Mouse (Mus musculus) neural tube, embryonic 11.5 days (tissue): ENCODE measurements around the gene Tcf7l1. TPM values are rescaled to one million over a fixed set of nuclear protein-coding genes. Genes with fewer than 3 reads are reported as not detected.

ENCODE experiments used
- ATAC-seq: fragments of 200-750 bp; cut with Nextera tagmentation; 2 replicates; pipeline ENCODE4 v1.8.0; 2017; ENCODE audit warnings: moderate number of reproducible peaks, mild to moderate bottlenecking, moderate TSS enrichment, moderate library complexity; ENCODE audit not compliant: insufficient read depth, low FRiP score, low TSS enrichment
- DNase-seq: peaks from one replicate; pipeline ENCODE4 v3.0.0-alpha.2; 2015; ENCODE audit warnings: low spot score
- H3K27ac ChIP-seq: fragments of 300-500 bp; sonication (generic); 2 replicates; pipeline ENCODE4 v1.5.1; 2014; ENCODE audit warnings: low read depth, mild to moderate bottlenecking, low read length
- H3K27me3 ChIP-seq: fragments of 300-500 bp; sonication (generic); 2 replicates; pipeline ENCODE4 v1.6.1; 2014; ENCODE audit warnings: mild to moderate bottlenecking, low read length, mixed read lengths; ENCODE audit not compliant: control insufficient read depth, insufficient read depth
- H3K36me3 ChIP-seq: fragments of 300-500 bp; sonication (generic); 2 replicates; pipeline ENCODE4 v1.6.1; 2014; ENCODE audit warnings: mild to moderate bottlenecking, low read length, moderate library complexity, mixed read lengths; ENCODE audit not compliant: control insufficient read depth, insufficient read depth
- H3K4me1 ChIP-seq: fragments of 300-500 bp; sonication (generic); 2 replicates; pipeline ENCODE4 v1.6.1; 2014; ENCODE audit warnings: low read length, mixed read lengths; ENCODE audit not compliant: control insufficient read depth, insufficient read depth
- H3K4me2 ChIP-seq: fragments of 300-500 bp; sonication (generic); 2 replicates; pipeline ENCODE4 v1.6.1; 2014; ENCODE audit warnings: low read depth, mild to moderate bottlenecking, moderate library complexity
- H3K4me3 ChIP-seq: fragments of 300-500 bp; sonication (generic); 2 replicates; pipeline ENCODE4 v1.5.1; 2014; ENCODE audit warnings: low read depth, low read length
- H3K9ac ChIP-seq: fragments of 300-500 bp; sonication (generic); 2 replicates; pipeline ENCODE4 v1.6.1; 2014; ENCODE audit warnings: mild to moderate bottlenecking, low read length
- H3K9me3 ChIP-seq: fragments of 300-500 bp; sonication (generic); 2 replicates; pipeline ENCODE4 v1.6.1; 2016; ENCODE audit warnings: low read length; ENCODE audit not compliant: control insufficient read depth
- WGBS: fragments of 180-500 bp; shearing (Covaris S2); extraction: QIAGEN DNeasy Blood & Tissue Kit; methylation state at CpG from one replicate; pipeline ENCODE4 v1.1.7; 2014; 5-methylcytosine and 5-hydroxymethylcytosine counted together
- polyA plus RNA-seq: library from polyadenylated mRNA; unstranded; fragments of >200 nt; fragmentation: Nextera tagmentation; extraction: Ambion mirVana; gene quantifications from 2 replicates; pipeline ENCODE4 v1.2.1, GENCODE M21; 2014

Gene Tcf7l1
- polyA plus RNA-seq, 1 experiment from 2014 or later, result 21.8 TPM

GRCm38 (mm10) chr6:72745781-72746180 is 43.3 kb downstream of the Tcf7l1 start:
- Histone ChIP-seq H3K27me3 (no peaks in the 10 kb centered on the region), H3K9me3 (no peaks in the 10 kb centered on the region), H3K4me2 (no peak overlapping the region), H3K27ac (no peak overlapping the region), H3K36me3 (no peaks in the 10 kb centered on the region), H3K4me3 (no peak overlapping the region), H3K9ac (no peak overlapping the region), H3K4me1 (peaks cover 13% of the 10 kb centered on the region)
- no peak for ATAC-seq
- 72% methylated on average over 12 of the region's 12 CpGs for WGBS
- no peak for DNase-seq

GRCm38 (mm10) chr6:72744144-72744800 is 44.8 kb downstream of the Tcf7l1 start:
- no peaks in the 10 kb centered on the region for H3K36me3 ChIP-seq
- no peak overlapping the region for H3K27ac ChIP-seq
- H3K9me3 ChIP-seq, result no peaks in the 10 kb centered on the region
- H3K4me3 ChIP-seq, result no peak overlapping the region
- peaks cover 11% of the 10 kb centered on the region for H3K4me1 ChIP-seq
- H3K27me3 ChIP-seq, result no peaks in the 10 kb centered on the region
- WGBS, result 80% methylated on average over 10 of the region's 10 CpGs
- ATAC-seq (no peak), DNase-seq (no peak)
- no peak overlapping the region for H3K9ac ChIP-seq
- no peak overlapping the region for H3K4me2 ChIP-seq

- H3K36me3 ChIP-seq, result no peaks in the 10 kb centered on the region
- H3K9ac ChIP-seq, result no peak overlapping the region
- DNase-seq (no peak), ATAC-seq (no peak)
- H3K27me3 ChIP-seq, result no peaks in the 10 kb centered on the region
- H3K4me2 ChIP-seq, result no peak overlapping the region
- H3K4me3 ChIP-seq, result no peak overlapping the region
- H3K4me1 ChIP-seq, result peaks cover 5% of the 10 kb centered on the region
- H3K27ac ChIP-seq, result no peak overlapping the region
- H3K9me3 ChIP-seq, result no peaks in the 10 kb centered on the region
- WGBS, result 76% methylated on average over 3 of the region's 3 CpGs
Measured at GRCm38 (mm10) chr6:72743624-72744041, 45.4 kb downstream of the Tcf7l1 start.

GRCm38 (mm10) chr6:72742331-72742730 is 46.7 kb downstream of the Tcf7l1 start:
- Histone ChIP-seq H3K27me3 (no peaks in the 10 kb centered on the region), H3K36me3 (no peaks in the 10 kb centered on the region), H3K9ac (no peak overlapping the region), H3K9me3 (no peaks in the 10 kb centered on the region), H3K27ac (no peak overlapping the region), H3K4me1 (no peaks in the 10 kb centered on the region), H3K4me3 (no peak overlapping the region), H3K4me2 (no peak overlapping the region)
- DNase-seq (no peak), ATAC-seq (no peak)
- WGBS, result 85% methylated on average over 7 of the region's 7 CpGs

DNA sequence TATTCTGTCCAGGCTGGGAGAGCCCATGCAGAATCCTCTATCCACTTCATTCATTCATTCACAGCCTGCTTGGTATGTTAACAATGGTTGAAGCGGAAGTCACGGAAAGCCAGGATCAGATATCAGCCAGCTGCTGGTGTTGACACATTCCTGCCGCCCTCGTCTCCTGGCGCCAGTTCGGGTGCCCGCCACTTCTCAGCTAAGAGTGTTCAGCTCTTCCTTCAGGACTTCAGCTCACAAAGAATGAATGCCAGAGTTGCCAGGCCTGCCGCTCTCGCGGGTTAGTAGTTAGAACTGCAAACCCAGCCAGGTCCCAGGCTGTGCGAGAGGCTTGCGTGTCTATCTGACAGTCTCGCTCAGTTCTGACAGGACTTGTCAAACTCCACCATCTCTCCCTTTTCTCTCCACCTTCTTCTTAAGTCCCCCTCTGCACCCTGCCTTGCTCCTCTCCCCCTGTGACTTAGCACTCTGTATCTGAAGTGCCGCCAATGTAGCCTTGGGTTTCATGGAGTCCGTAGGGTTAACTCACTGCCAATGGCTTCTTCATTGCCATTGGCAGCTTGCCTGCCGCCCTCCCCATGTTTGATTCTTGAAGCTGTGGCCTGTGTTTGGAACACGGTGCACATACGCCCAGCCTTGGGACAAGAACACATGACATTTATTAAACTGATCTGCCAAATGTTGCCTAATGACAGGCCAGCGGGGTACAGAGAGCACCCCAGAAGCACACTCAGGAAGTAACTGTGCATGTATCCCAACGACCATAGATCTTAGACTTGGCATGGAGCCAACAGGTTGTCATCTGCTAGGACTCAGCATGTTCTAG is 48.2 kb downstream of the Tcf7l1 start:
- Histone ChIP-seq H3K27ac (no peak overlapping the region), H3K4me3 (no peak overlapping the region), H3K27me3 (no peaks in the 10 kb centered on the region), H3K9me3 (no peaks in the 10 kb centered on the region), H3K4me1 (no peaks in the 10 kb centered on the region), H3K9ac (no peak overlapping the region), H3K4me2 (no peak overlapping the region), H3K36me3 (no peaks in the 10 kb centered on the region)
- WGBS, result 82% methylated on average over 20 of the region's 20 CpGs
- no peak for ATAC-seq
- no peak for DNase-seq

- Histone ChIP-seq H3K9ac (no peak overlapping the region), H3K9me3 (no peaks in the 10 kb centered on the region), H3K36me3 (no peaks in the 10 kb centered on the region), H3K27me3 (no peaks in the 10 kb centered on the region), H3K4me1 (0 out of 2 replicates have a peak, but pooled peaks cover 2% of the 10 kb centered on the region), H3K4me3 (no peak overlapping the region), H3K27ac (no peak overlapping the region), H3K4me2 (no peak overlapping the region)
- 90% methylated on average over 11 of the region's 11 CpGs for WGBS
- DNase-seq, result no peak
- no peak for ATAC-seq
Measured at GRCm38 (mm10) chr6:72736872-72737271, 52.2 kb downstream of the Tcf7l1 start.

DNA sequence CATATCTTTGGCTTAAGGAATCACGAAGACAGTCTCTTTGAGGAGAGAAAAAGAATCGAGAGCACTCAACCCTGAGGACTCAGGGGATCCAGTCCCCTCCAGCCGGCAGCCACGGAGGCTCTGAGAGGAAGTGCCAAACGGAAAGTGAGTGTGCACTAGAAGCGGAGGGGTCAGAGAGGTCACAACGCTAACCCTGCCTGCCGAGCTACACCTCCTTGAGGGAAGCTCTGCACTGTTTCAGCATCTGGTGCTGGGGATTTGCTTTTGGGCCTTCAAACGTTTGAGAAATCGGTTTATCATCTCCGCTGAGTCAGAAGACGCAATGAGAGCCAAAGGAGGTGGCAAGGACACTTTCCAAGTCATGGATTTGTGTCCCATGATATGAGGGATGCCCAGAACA is 53.8 kb downstream of the Tcf7l1 start:
- no peak overlapping the region for H3K9ac ChIP-seq
- H3K9me3 ChIP-seq, result no peaks in the 10 kb centered on the region
- H3K27ac ChIP-seq, result no peak overlapping the region
- no peak for DNase-seq
- WGBS, result 49% methylated on average over 12 of the region's 12 CpGs
- H3K27me3 ChIP-seq, result no peaks in the 10 kb centered on the region
- peaks cover 9% of the 10 kb centered on the region for H3K4me1 ChIP-seq
- H3K4me2 ChIP-seq, result no peak overlapping the region
- no peaks in the 10 kb centered on the region for H3K36me3 ChIP-seq
- H3K4me3 ChIP-seq, result no peak overlapping the region
- no peak for ATAC-seq

DNA sequence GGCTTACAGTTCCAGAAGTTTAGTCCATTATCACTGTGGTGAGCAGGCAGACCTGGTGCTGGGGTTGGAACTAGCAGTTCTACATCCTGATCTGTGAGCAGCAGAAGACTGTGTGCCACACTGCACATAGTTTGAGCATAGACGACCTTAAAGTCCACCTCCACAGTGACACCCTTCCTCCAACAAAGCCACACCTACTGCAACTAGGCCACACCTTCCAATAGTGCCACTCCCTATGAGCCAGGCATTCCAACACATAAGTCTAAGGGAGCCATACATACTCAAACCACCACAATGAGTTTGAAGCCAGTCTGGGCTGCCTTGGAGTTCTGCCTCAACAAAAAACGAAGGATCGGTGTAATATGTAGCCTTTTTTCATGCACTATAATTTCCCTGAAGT is 55.7 kb downstream of the Tcf7l1 start:
- ATAC-seq (no peak), DNase-seq (no peak)
- WGBS, result 91% methylated on average over 3 of the region's 3 CpGs
- Histone ChIP-seq H3K4me2 (no peak overlapping the region), H3K27ac (no peak overlapping the region), H3K36me3 (no peaks in the 10 kb centered on the region), H3K27me3 (no peaks in the 10 kb centered on the region), H3K9me3 (no peaks in the 10 kb centered on the region), H3K9ac (no peak overlapping the region), H3K4me1 (peaks cover 23% of the 10 kb centered on the region), H3K4me3 (no peak overlapping the region)

DNA sequence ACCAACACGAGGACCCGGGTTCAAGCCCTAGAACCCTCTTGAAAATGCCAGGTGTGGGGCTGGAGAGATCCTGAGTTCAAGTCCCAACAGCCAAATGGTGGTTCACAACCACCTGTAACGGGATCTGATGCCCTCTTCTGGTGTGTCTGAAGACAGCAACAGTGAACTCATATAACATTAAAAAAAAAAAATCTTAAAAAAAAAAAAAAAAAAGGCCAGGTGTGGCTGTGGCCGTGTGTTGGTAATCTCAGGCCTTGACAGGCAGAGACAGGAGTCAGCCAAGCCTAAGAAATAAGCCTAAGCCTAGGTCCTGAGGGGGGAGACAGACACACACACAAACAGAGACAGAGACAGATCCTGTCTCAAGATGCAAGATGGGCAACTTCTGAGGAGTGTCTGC is 56.9 kb downstream of the Tcf7l1 start:
- Histone ChIP-seq H3K36me3 (no peaks in the 10 kb centered on the region), H3K27me3 (no peaks in the 10 kb centered on the region), H3K27ac (no peak overlapping the region), H3K4me2 (no peak overlapping the region), H3K9me3 (no peaks in the 10 kb centered on the region), H3K4me1 (peaks cover 29% of the 10 kb centered on the region), H3K9ac (no peak overlapping the region), H3K4me3 (no peak overlapping the region)
- DNase-seq, result no peak
- ATAC-seq, result no peak
- 86% methylated on average over 4 of the region's 4 CpGs for WGBS
